Mouse (Mus musculus): Measurements from ENCODE around the gene Tshr. TPM values are rescaled to one million over a fixed set of nuclear protein-coding genes. Genes with fewer than 3 reads are reported as not detected.
A peak's percentile ranks its signal among the peaks of the same experiment; 100 is the strongest.
"Not testable (repeated sequence)": the region's sequence is repeated elsewhere in the genome, so short reads cannot be mapped to it uniquely, and the experiment has no call there.

Gene Tshr
- polyA plus RNA-seq, 1 experiment from 2014 or later: 1.2 TPM

- no peak overlapping the region for H3K9ac ChIP-seq
- no peak overlapping the region for H3K27ac ChIP-seq
- H3K4me1 ChIP-seq: peaks cover 25% of the 10 kb centered on the region
- whole genome bisulfite sequencing: 95% methylated on average over 2 of the region's 2 CpGs
- H3K4me2 ChIP-seq: no peak overlapping the region
- H3K27me3 ChIP-seq: no peaks in the 10 kb centered on the region
- no peak for ATAC-seq
- H3K9me3 ChIP-seq (replicated peaks): no peaks in the 10 kb centered on the region
- peaks cover 46% of the 10 kb centered on the region for H3K36me3 ChIP-seq (ENCODE audit: poor library complexity, severe bottlenecking)
- no peak overlapping the region for H3K4me3 ChIP-seq
Measured at GRCm38 (mm10) chr12:91579665-91580064, 195.3 kb downstream of the Tshr start.

- Histone ChIP-seq H3K27ac (no peak overlapping the region), H3K9ac (no peak overlapping the region), H3K36me3 (ENCODE audit: poor library complexity, severe bottlenecking) (peaks cover 49% of the 10 kb centered on the region), H3K9me3 (replicated peaks) (no peaks in the 10 kb centered on the region), H3K4me1 (peaks cover 32% of the 10 kb centered on the region), H3K4me2 (no peak overlapping the region), H3K27me3 (no peaks in the 10 kb centered on the region), H3K4me3 (no peak overlapping the region)
- WGBS: 95% methylated on average over 6 of the region's 6 CpGs
- ATAC-seq: no peak
Measured at GRCm38 (mm10) chr12:91581204-91582070, 197.1 kb downstream of the Tshr start.

GRCm38 (mm10) chr12:91582362-91583002, 198.1 kb downstream of the Tshr start:
- no peaks in the 10 kb centered on the region for H3K9me3 ChIP-seq (replicated peaks)
- no peak overlapping the region for H3K4me3 ChIP-seq
- peak overlapping the region; percentile 46 for H3K4me2 ChIP-seq
- H3K27me3 ChIP-seq: no peaks in the 10 kb centered on the region
- H3K27ac ChIP-seq: no peak overlapping the region
- peaks cover 45% of the 10 kb centered on the region for H3K36me3 ChIP-seq (ENCODE audit: poor library complexity, severe bottlenecking)
- no peak overlapping the region for H3K9ac ChIP-seq
- ATAC-seq: peak; percentile 44; the same call in 1 of the 2 replicates
- WGBS: 41% methylated on average over 6 of the region's 6 CpGs
- peaks cover 40% of the 10 kb centered on the region for H3K4me1 ChIP-seq

- Histone ChIP-seq H3K9me3 (replicated peaks) (no peaks in the 10 kb centered on the region), H3K9ac (no peak overlapping the region), H3K27me3 (no peaks in the 10 kb centered on the region), H3K36me3 (ENCODE audit: poor library complexity, severe bottlenecking) (peaks cover 36% of the 10 kb centered on the region), H3K4me1 (peaks cover 42% of the 10 kb centered on the region), H3K4me2 (peak overlapping the region; percentile 46), H3K27ac (no peak overlapping the region), H3K4me3 (no peak overlapping the region)
- WGBS: 27% methylated on average over 6 of the region's 6 CpGs
- ATAC-seq: no peak
Measured at GRCm38 (mm10) chr12:91583409-91583808, 199.0 kb downstream of the Tshr start.

- 93% methylated on average over 3 of the region's 3 CpGs for WGBS
- H3K27ac ChIP-seq: no peak overlapping the region
- no peaks in the 10 kb centered on the region for H3K27me3 ChIP-seq
- H3K9me3 ChIP-seq (replicated peaks): no peaks in the 10 kb centered on the region
- no peak overlapping the region for H3K9ac ChIP-seq
- peaks cover 29% of the 10 kb centered on the region for H3K36me3 ChIP-seq (ENCODE audit: poor library complexity, severe bottlenecking)
- H3K4me3 ChIP-seq: no peak overlapping the region
- no peak overlapping the region for H3K4me2 ChIP-seq
- H3K4me1 ChIP-seq: peaks cover 42% of the 10 kb centered on the region
- no peak for ATAC-seq
Measured at GRCm38 (mm10) chr12:91585206-91585605, 200.8 kb downstream of the Tshr start.

- not testable (repeated sequence) for H3K27ac ChIP-seq; ATAC-seq; H3K4me2 ChIP-seq; H3K4me3 ChIP-seq; H3K9me3 ChIP-seq (replicated peaks); H3K9ac ChIP-seq; H3K27me3 ChIP-seq
- Histone ChIP-seq H3K36me3 (ENCODE audit: poor library complexity, severe bottlenecking) (peaks cover 27% of the 10 kb centered on the region), H3K4me1 (peaks cover 45% of the 10 kb centered on the region)
- WGBS: 96% methylated on average over 4 of the region's 4 CpGs
Measured at GRCm38 (mm10) chr12:91585815-91586214, 201.5 kb downstream of the Tshr start.

GRCm38 (mm10) chr12:91587077-91587476, 202.7 kb downstream of the Tshr start:
- H3K4me1 ChIP-seq: peaks cover 48% of the 10 kb centered on the region
- no peak for ATAC-seq
- H3K27ac ChIP-seq: peak overlapping the region; percentile 100; the same call in 1 of the 2 replicates
- 42% methylated on average over 3 of the region's 3 CpGs for WGBS
- peak overlapping the region; percentile 66 for H3K4me2 ChIP-seq
- H3K27me3 ChIP-seq: no peaks in the 10 kb centered on the region
- no peaks in the 10 kb centered on the region for H3K9me3 ChIP-seq (replicated peaks)
- peak overlapping the region; percentile 94 for H3K4me3 ChIP-seq
- peak overlapping the region; percentile 100 for H3K9ac ChIP-seq
- H3K36me3 ChIP-seq (ENCODE audit: poor library complexity, severe bottlenecking): peaks cover 19% of the 10 kb centered on the region

GRCm38 (mm10) chr12:91587491-91588033, 203.2 kb downstream of the Tshr start:
- no peak for ATAC-seq
- peaks cover 44% of the 10 kb centered on the region for H3K4me1 ChIP-seq
- peak overlapping the region; percentile 100 for H3K9ac ChIP-seq
- peak overlapping the region; percentile 100 for H3K27ac ChIP-seq
- peak overlapping the region; percentile 66 for H3K4me2 ChIP-seq
- peaks cover 16% of the 10 kb centered on the region for H3K36me3 ChIP-seq (ENCODE audit: poor library complexity, severe bottlenecking)
- no peaks in the 10 kb centered on the region for H3K9me3 ChIP-seq (replicated peaks)
- 4% methylated on average over 5 of the region's 5 CpGs for WGBS
- no peaks in the 10 kb centered on the region for H3K27me3 ChIP-seq
- peak overlapping the region; percentile 94 for H3K4me3 ChIP-seq

GRCm38 (mm10) chr12:91588176-91588669, 203.9 kb downstream of the Tshr start:
- Histone ChIP-seq H3K27ac (peak overlapping the region; percentile 100), H3K9me3 (replicated peaks) (no peaks in the 10 kb centered on the region), H3K4me2 (peak overlapping the region; percentile 66), H3K4me1 (peaks cover 38% of the 10 kb centered on the region), H3K9ac (peak overlapping the region; percentile 100), H3K36me3 (ENCODE audit: poor library complexity, severe bottlenecking) (peaks cover 16% of the 10 kb centered on the region), H3K4me3 (peak overlapping the region; percentile 94), H3K27me3 (no peaks in the 10 kb centered on the region)
- peak; percentile 93 for ATAC-seq
- under 1% methylated on average over 32 of the region's 32 CpGs for WGBS

GRCm38 (mm10) chr12:91588670-91589541, 204.5 kb downstream of the Tshr start:
- WGBS: under 1% methylated on average over 58 of the region's 83 CpGs
- H3K27me3 ChIP-seq: no peaks in the 10 kb centered on the region
- ATAC-seq: no peak
- no peaks in the 10 kb centered on the region for H3K9me3 ChIP-seq (replicated peaks)
- H3K27ac ChIP-seq: peak overlapping the region; percentile 100
- peak overlapping the region; percentile 100 for H3K9ac ChIP-seq
- peak overlapping the region; percentile 94 for H3K4me3 ChIP-seq
- peak overlapping the region; percentile 66 for H3K4me2 ChIP-seq
- peaks cover 16% of the 10 kb centered on the region for H3K36me3 ChIP-seq (ENCODE audit: poor library complexity, severe bottlenecking)
- peaks cover 31% of the 10 kb centered on the region for H3K4me1 ChIP-seq

- Histone ChIP-seq H3K9me3 (replicated peaks) (no peaks in the 10 kb centered on the region), H3K9ac (peak overlapping the region; percentile 100), H3K27ac (peak overlapping the region; percentile 100), H3K27me3 (no peaks in the 10 kb centered on the region), H3K4me1 (peaks cover 25% of the 10 kb centered on the region), H3K36me3 (ENCODE audit: poor library complexity, severe bottlenecking) (peaks cover 12% of the 10 kb centered on the region), H3K4me2 (peak overlapping the region; percentile 66), H3K4me3 (peak overlapping the region; percentile 94)
- under 1% methylated on average over 11 of the region's 11 CpGs for WGBS
- no peak for ATAC-seq
Measured at GRCm38 (mm10) chr12:91589542-91589846, 205.1 kb downstream of the Tshr start.
